Mouse (Mus musculus) small intestine, adult 2 months (tissue): Measurements from ENCODE around the gene Cuedc1. TPM values are rescaled to one million over a fixed set of nuclear protein-coding genes. Genes with fewer than 3 reads are reported as not detected.

ENCODE experiments used
- H3K27ac ChIP-seq: fragments of 200-500 bp; 2 replicates; pipeline ENCODE4 v1.5.1; 2012; ENCODE audit warnings: low read depth, low read length, control low read depth, inconsistent platforms; ENCODE audit not compliant: insufficient read depth
- H3K27me3 ChIP-seq: fragments of 200-500 bp; 2 replicates; pipeline ENCODE4 v1.6.1; 2012; ENCODE audit warnings: mild to moderate bottlenecking, moderate library complexity, low read length, inconsistent platforms; ENCODE audit not compliant: control insufficient read depth, insufficient read depth
- H3K36me3 ChIP-seq: fragments of 200-500 bp; 2 replicates; pipeline ENCODE4 v1.6.1; 2012; ENCODE audit warnings: mild to moderate bottlenecking, low read length, control low read depth, inconsistent platforms; ENCODE audit not compliant: control insufficient read depth, insufficient read depth
- H3K4me1 ChIP-seq: fragments of 200-500 bp; 2 replicates; pipeline ENCODE4 v1.6.1; 2012; ENCODE audit warnings: low read length, inconsistent platforms, mixed read lengths; ENCODE audit not compliant: control insufficient read depth, insufficient read depth, insufficient read length
- H3K4me3 ChIP-seq: fragments of 200-500 bp; 2 replicates; pipeline ENCODE4 v1.5.1; 2012; ENCODE audit warnings: low read depth, mild to moderate bottlenecking, control low read depth, inconsistent platforms, low read length, moderate library complexity
- CTCF ChIP-seq: fragments of 200-500 bp; IDR thresholded peaks from 2 replicates; pipeline ENCODE4 v1.5.1; 2012; ENCODE audit warnings: low read depth, mild to moderate bottlenecking, control low read depth, inconsistent platforms, low read length, moderate library complexity, mixed read lengths; ENCODE audit not compliant: insufficient replicate concordance, insufficient read length; ENCODE audit errors: extremely low read depth
- POLR2A ChIP-seq: fragments of 200-500 bp; IDR thresholded peaks from 2 replicates; pipeline ENCODE4 v1.6.1; 2012; ENCODE audit warnings: low read depth, mild to moderate bottlenecking, control low read depth, inconsistent platforms, low read length, moderate library complexity
- WGBS: fragments of 180-500 bp; shearing (Covaris S2); methylation state at CpG from one replicate; pipeline ENCODE4 v1.1.7; 2018; 5-methylcytosine and 5-hydroxymethylcytosine counted together
- polyA plus RNA-seq: library from polyadenylated mRNA; depleted of rRNA; stranded (reverse); fragments of >200 nt; gene quantifications from 2 replicates; pipeline ENCODE4 v1.2.3, GENCODE M21; 2012

Cuedc1 gene
- polyA plus RNA-seq, 1 experiment: 13.3 TPM

DNA sequence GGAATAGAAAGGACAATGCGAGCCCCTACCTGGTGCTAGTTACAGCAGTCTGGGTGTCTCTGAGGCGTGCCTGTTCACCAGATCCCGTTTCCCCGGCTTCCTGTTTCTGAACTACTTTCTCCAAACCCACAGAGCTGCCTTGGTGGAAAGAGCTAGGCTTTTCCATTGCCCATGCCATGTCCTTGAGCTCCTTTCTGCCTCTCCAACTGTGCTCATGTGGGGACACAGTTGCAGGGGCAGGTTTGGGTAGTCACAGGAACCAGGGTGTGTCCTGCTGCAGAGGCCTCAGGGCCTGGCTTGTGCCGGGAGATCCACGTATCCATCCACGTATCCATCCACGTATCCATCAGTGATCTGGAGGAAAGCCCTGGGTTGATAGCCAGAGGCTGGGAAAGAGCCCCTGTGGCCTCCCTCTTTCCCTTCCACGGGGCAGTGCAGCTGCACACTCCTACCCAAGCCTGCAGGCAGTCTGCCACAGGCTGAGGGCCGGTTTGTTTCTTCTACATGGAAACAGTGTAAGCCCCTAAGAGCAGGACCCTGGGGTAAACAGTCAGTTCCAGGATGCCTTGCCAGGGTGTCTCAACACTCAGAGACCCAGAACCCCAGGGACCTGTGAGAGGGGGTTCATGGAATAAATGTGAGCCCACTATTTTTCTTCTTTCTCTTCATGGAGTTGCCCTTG, 68.0 kb downstream of the Cuedc1 start:
- Histone ChIP-seq H3K4me3 (no peak overlapping the region), H3K27ac (peak overlapping the region; percentile 63), H3K4me1 (peaks cover 12% of the 10 kb centered on the region), H3K27me3 (peaks cover 3% of the 10 kb centered on the region; the same call in 1 of the 2 replicates), H3K36me3 (no peaks in the 10 kb centered on the region)
- WGBS: 68% methylated on average over 10 of the region's 10 CpGs
- TF ChIP-seq CTCF: no peak

- Histone ChIP-seq H3K27me3 (peaks cover 3% of the 10 kb centered on the region; the same call in 1 of the 2 replicates), H3K27ac (no peak overlapping the region), H3K36me3 (no peaks in the 10 kb centered on the region), H3K4me3 (no peak overlapping the region), H3K4me1 (peaks cover 12% of the 10 kb centered on the region)
- 89% methylated on average over 7 of the region's 7 CpGs for WGBS
- no peak for TF ChIP-seq CTCF
- TF ChIP-seq POLR2A: no peak
Measured at GRCm38 (mm10) chr11:88166471-88166870, 68.6 kb downstream of the Cuedc1 start.

DNA sequence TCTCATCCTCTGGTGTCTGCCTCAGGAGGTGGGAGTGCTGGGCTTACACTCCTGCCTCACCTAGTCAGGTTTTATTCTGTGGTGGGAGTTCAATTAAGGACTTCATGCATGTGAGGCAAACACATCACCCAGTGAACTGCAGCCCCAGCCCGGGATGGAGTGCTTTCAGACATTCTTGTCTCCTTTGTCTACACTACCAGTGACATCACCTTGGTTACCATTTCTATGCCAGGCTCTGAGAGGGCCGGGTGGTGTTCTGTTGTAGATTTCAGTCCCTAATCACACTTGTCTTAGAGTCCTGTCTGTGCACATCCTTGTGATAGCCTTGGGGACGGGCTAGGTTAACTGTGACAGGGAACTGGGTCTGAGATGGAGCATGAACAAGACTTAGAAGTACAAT, 70.8 kb downstream of the Cuedc1 start:
- peaks cover 9% of the 10 kb centered on the region for H3K4me1 ChIP-seq
- peaks cover 3% of the 10 kb centered on the region; the same call in 1 of the 2 replicates for H3K27me3 ChIP-seq
- TF ChIP-seq POLR2A: no peak
- no peak for TF ChIP-seq CTCF
- H3K36me3 ChIP-seq: no peaks in the 10 kb centered on the region
- no peak overlapping the region for H3K27ac ChIP-seq
- 75% methylated on average over 3 of the region's 3 CpGs for WGBS
- H3K4me3 ChIP-seq: no peak overlapping the region

DNA sequence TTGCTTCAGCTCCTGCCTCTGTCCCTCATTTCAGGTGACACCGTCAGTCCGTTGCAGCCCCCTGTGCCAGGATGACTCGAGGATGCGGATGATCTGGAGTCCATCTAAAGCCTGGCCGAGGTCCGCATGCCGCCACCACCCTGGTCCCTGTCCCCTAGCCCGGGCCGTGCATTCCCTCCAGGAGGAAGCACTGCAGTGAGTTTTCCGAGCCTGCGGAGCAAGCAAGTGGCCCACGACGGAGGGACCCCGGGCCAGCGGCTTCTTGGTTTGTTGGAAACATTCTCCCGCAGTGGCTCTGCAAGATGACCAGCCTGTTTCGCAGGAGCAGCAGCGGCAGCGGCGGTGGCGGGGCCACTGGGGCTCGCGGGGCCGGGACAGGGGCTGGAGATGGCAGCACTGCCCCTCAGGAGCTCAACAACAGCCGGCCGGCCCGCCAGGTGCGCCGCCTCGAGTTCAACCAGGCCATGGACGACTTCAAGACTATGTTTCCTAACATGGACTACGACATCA, 71.7 kb downstream of the Cuedc1 start:
- no peak overlapping the region for H3K27ac ChIP-seq
- 57% methylated on average over 32 of the region's 32 CpGs for WGBS

GRCm38 (mm10) chr11:88170606-88171005, 72.7 kb downstream of the Cuedc1 start:
- TF ChIP-seq POLR2A (no peak), CTCF (no peak)
- 91% methylated on average over 3 of the region's 3 CpGs for WGBS
- Histone ChIP-seq H3K4me1 (0 out of 2 replicates have a peak, but pooled peaks cover 2% of the 10 kb centered on the region), H3K4me3 (no peak overlapping the region), H3K27ac (no peak overlapping the region), H3K27me3 (peaks cover 3% of the 10 kb centered on the region; the same call in 1 of the 2 replicates), H3K36me3 (no peaks in the 10 kb centered on the region)

More for the DNA sequence above, 71.7 kb downstream of the Cuedc1 start:
- H3K27me3 ChIP-seq: peaks cover 3% of the 10 kb centered on the region; the same call in 1 of the 2 replicates
- no peaks in the 10 kb centered on the region for H3K36me3 ChIP-seq
- TF ChIP-seq POLR2A: no peak
- TF ChIP-seq CTCF: no peak
- H3K4me3 ChIP-seq: no peak overlapping the region
- H3K4me1 ChIP-seq: peaks cover 6% of the 10 kb centered on the region

DNA sequence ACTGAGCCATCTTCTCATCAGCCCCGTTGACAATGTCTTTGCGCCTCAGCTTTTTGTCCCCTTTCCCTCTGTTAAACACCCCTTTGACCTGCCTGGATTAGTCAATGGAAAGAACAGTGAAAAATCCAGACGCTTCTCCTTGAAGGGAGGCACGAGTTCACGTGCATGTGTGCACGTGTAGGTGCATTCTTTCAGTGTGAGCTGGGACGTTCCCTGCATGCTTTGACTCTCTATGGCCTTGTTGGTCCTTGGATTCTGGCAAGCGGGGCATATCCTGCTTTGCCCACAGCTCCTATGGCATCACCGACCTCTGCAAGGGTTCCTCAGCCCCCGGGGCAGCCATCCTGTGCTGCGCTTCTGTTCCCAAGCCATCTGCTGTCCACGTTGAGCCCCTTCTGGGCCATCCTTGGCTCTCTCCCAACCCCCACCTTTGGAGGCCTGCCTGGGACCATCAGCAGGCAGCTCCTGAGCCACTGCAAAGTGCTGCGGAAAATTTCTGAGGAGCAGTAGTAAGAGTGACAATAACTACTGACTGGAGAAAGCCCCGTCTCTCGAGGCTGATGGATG, 74.1 kb downstream of the Cuedc1 start:
- 78% methylated on average over 15 of the region's 15 CpGs for WGBS
- H3K27ac ChIP-seq: no peak overlapping the region
- no peaks in the 10 kb centered on the region for H3K36me3 ChIP-seq
- TF ChIP-seq CTCF (no peak), POLR2A (no peak)
- H3K27me3 ChIP-seq: peaks cover 3% of the 10 kb centered on the region; the same call in 1 of the 2 replicates
- H3K4me3 ChIP-seq: no peak overlapping the region
- no peaks in the 10 kb centered on the region for H3K4me1 ChIP-seq
